Mouse (Mus musculus) v-Abl transformed pro-B cells (cell line): ENCODE measurements around the gene Vash1.

ENCODE experiments used
- in situ Hi-C, 2 experiments: fragments of 400-800 bp; cut with MboI; formaldehyde crosslinking; loops; one replicate each; pipeline ENCODE4 v1.15.1; 2025; ENCODE audit not compliant: unreplicated experiment in 2 of 2

Gene Vash1

DNA sequence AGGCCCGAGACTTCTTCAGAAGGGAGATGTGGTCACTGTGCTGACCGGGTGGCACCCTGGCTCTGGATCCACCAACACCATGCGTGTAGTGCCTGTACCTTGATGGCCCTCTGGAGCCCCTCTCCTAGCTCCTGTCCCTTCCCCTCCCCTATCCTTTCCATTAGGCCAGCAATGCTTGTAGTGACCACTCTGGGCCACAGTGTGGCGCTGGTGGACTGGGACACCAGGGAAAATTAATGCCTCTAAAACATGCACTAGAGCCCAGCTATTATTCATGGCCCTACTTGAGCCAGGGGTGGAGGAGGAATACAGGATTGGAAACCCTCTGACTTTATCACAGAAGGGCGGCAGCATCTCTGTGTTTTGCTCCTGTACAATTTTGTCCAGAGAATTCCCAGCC is 36.9 kb downstream of the Vash1 start:
- in situ Hi-C loops = no loop called here

DNA sequence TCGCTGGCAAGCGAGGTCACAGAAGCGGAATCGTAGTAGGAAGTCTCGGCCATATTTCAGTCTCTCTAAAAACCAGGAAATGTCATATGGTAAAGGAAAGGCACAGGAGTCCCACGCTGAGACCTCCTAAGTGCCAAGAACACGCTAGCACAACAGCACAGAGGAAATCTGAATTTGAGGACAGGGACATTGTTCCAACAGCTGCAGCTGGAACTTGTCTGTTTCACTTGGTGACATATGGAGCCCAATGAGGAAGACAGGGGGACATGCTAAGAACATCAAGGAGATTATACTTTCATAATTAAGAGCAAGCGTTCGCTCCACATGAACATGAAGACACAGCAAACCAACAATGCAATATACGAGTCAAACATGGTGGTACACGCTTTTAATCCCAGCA is 38.5 kb downstream of the Vash1 start:
- in situ Hi-C loops = no loop called here

DNA sequence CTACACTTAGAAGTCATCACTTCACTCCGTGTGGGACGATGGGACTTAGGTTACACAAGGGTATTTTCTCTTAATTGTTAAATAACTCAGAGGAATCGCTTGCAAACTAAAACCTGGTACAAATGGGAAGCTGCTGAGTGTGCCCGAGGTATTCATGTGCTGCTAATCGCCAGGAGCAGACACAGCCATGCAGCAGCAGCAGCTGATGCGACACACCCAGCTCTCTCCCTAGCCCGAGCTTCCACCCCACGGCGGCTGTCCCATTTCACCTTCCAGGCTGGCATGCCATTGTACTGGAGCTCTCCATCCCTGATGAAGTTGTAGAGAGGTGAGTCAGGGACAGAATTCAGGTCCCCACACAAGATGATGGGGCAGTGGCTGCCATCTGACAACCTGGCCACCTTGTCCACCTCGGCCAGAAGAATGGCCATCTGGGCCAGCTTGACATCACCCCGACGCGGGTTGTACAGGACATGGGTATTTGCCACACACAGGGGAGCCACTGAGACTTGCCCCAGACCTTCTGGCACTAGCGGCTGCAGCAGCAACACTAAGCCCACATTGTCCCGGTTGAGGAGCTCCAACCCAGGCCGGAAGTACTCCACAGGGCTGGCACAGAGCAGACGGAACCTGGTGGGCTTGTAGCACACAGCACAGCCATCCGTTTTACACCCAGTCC is 41.6 kb downstream of the Vash1 start:
- in situ Hi-C loops = no loop called here

DNA sequence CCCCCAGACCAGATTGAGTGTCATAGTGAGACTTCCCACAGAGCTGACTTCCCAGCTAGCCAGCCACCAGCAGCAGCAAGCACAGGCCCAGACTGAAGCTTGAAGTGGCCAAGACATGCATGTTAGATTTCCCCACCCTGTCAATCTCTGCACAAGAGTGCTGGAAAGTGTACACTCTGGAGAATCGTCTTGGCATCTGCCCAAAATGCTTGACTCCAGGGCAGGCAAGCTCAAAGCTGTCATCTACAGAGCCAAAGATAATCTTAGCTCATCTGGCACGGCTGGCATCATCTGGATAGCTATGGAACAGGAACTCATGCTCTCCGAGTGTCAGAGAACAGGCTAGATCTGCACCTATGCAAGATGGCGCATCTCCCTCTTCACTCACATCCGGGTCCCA is 43.0 kb downstream of the Vash1 start:
- in situ Hi-C loops = no loop called here

DNA sequence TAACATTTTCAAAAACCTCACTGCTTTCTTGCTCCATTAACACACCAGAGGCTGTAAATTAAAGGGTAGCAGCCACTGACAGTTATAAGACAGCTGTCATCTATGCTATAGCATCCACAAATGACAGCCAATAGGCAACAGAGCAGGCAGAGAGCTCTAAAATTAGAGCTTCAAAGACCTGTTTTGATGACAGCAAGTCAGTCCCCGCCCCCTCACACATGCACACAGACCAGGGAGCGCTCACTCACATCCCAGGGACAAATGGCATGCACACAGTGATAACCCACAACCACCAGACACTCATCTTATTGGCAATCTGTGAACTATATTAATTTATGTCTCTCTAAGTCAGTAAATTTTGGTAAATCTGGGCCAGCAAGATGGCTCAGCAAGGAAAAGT is 45.8 kb downstream of the Vash1 start:
- in situ Hi-C loops = no loop called here

DNA sequence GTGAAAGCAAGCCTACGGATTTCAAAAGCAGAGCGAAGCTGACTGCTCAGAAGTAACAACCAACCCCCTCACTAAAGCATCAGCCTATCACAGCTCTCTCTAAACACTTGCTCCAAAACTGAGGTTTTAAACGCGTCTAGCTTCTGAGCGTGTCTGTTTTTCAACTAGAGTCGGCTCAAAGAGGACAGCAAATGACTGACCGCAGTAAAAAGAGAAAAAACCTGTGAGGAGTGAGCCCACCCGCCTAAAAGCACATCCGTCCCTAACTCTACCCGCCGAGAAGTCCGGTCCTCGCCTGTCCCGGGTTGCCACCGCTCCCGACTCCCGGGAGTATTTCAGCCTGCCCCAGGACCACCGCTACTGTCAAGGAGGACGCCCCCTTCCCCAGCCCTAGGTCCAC is 47.2 kb downstream of the Vash1 start:
- in situ Hi-C loops = no loop called here

DNA sequence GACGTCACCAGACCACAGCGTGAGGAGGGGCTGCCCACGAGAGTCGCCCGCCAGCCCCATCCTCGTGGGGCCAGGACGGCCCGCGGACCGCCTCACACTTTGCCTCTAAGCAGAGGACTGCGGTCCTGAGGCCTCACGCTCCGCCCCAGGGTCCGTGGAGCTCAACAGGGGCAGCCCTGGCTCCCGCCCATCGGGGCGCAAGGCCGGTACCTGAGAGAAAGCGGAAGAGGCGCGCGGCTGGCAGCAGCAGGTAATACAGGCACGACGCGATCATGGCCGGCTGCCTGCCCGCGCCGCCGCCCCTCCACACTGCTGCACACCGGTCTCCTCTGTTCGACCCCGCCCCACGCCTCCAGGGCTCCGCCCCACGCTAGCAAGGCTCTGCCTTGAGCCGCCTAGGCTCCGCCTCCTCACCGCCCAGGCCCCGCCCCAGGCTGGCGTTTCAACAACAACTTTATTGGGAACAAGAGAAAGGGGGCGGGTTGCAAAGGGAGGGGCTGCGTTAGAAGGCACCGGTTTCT is 47.7 kb downstream of the Vash1 start, which contains the start of gene Angel1:
Gene Angel1 (minus strand): TSS at position 341 of the 521 bp plus-strand sequence.
- in situ Hi-C loops = no loop called here

DNA sequence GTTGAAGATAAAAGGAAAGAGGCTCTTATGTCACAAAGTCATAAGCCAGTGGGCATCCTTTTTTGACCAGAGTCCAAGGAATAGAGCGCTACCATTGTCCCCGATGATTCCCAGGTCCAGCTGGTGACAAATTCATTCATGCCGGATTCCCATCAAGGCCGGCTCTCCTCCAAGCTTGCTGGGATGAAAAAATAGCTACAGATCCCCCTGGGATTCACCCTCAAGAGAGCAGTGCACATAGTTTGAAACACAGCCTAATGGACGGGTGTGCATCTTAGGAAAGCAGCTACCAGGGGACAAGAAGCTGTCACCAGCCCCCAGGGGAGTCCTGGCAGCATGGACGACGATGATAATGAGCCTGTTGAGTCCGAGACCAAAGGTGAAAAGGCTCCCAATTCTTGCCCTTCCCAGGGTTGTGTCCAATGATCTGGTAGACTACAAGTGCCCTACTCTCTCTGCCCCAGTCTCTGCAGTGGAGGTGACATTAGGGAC is 55.9 kb downstream of the Vash1 start, which contains the start of gene Lrrc74a:
Gene Lrrc74a (plus strand): TSS at position 51 of the 492 bp plus-strand sequence.
- in situ Hi-C loops = no loop called here
